Mouse (Mus musculus) forebrain, embryonic 11.5 days (tissue): Measurements from ENCODE around the gene Psmd8. TPM values are rescaled to one million over a fixed set of nuclear protein-coding genes. Genes with fewer than 3 reads are reported as not detected.

Experiments
- ATAC-seq: fragments of 200-750 bp; cut with Nextera tagmentation; replicated peaks from 2 replicates; pipeline ENCODE4 v1.8.0; 2017; ENCODE audit warnings: moderate TSS enrichment; ENCODE audit not compliant: low FRiP score
- DNase-seq: peaks from one replicate; pipeline ENCODE4 v3.0.0-alpha.2; 2017; ENCODE audit warnings: low spot score
- H3K27ac ChIP-seq: fragments of 300-500 bp; sonication (generic); 2 replicates; pipeline ENCODE4 v1.5.1; 2014; ENCODE audit warnings: low read depth, low read length
- H3K27me3 ChIP-seq: fragments of 300-500 bp; sonication (generic); 2 replicates; pipeline ENCODE4 v1.6.1; 2014; ENCODE audit warnings: mild to moderate bottlenecking, low read length, mixed read lengths; ENCODE audit not compliant: control insufficient read depth, insufficient read depth
- H3K36me3 ChIP-seq: fragments of 300-500 bp; sonication (generic); 2 replicates; pipeline ENCODE4 v1.6.1; 2014; ENCODE audit warnings: mild to moderate bottlenecking, low read length, moderate library complexity, mixed read lengths; ENCODE audit not compliant: control insufficient read depth, insufficient read depth
- H3K4me1 ChIP-seq: fragments of 300-500 bp; sonication (generic); replicated peaks from 2 replicates; pipeline ENCODE4 v1.6.1; 2014; ENCODE audit warnings: low read length, mixed read lengths; ENCODE audit not compliant: control insufficient read depth, insufficient read depth
- H3K4me2 ChIP-seq: fragments of 300-500 bp; sonication (generic); 2 replicates; pipeline ENCODE4 v1.6.1; 2014; ENCODE audit warnings: low read depth, mild to moderate bottlenecking, low read length, moderate library complexity, mixed read lengths; ENCODE audit not compliant: severe bottlenecking
- H3K4me3 ChIP-seq: fragments of 300-500 bp; sonication (generic); 2 replicates; pipeline ENCODE4 v1.5.1; 2014; ENCODE audit warnings: low read depth, low read length
- H3K9ac ChIP-seq: fragments of 300-500 bp; sonication (generic); 2 replicates; pipeline ENCODE4 v1.6.1; 2014; ENCODE audit warnings: low read length
- H3K9me3 ChIP-seq: fragments of 300-500 bp; sonication (generic); 2 replicates; pipeline ENCODE4 v1.6.1; 2016; ENCODE audit warnings: low read length, mixed read lengths; ENCODE audit not compliant: control insufficient read depth
- WGBS: fragments of 180-500 bp; shearing (Covaris S2); extraction: QIAGEN DNeasy Blood & Tissue Kit; methylation state at CpG from one replicate; pipeline ENCODE4 v1.1.7; 2014; 5-methylcytosine and 5-hydroxymethylcytosine counted together
- polyA plus RNA-seq: library from polyadenylated mRNA; unstranded; fragments of >200 nt; fragmentation: Nextera tagmentation; extraction: Ambion mirVana; gene quantifications from 2 replicates; pipeline ENCODE4 v1.2.1, GENCODE M21; 2014

Gene Psmd8
- polyA plus RNA-seq, 1 experiment from 2014 or later, result 291 TPM

DNA sequence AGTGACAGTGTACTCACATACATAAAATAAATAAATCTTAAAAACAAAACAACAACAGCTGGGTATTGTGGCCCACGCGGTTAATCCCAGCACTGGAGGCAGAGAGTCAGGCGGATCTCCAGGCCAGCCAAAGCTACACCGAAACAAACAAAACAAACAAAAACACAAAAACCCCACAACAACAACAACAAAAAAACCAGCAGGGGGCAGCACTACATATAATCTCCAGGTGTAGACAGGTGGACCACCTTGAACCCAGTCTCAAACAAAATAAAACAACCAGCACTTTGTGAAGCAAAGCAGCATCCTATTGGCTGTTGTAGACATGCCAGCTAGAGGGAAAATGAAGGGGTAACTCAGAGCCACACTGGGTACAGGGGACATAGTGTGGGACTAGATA is 2.4 kb downstream of the Psmd8 start:
- DNase-seq (no peak), ATAC-seq (no peak)
- Histone ChIP-seq H3K4me1 (peaks cover 8% of the 10 kb centered on the region), H3K27ac (no peak overlapping the region), H3K9ac (no peak overlapping the region), H3K4me2 (no peak overlapping the region), H3K36me3 (no peaks in the 10 kb centered on the region; the same call in 1 of the 2 replicates), H3K27me3 (peaks cover 5% of the 10 kb centered on the region), H3K4me3 (no peak overlapping the region), H3K9me3 (no peaks in the 10 kb centered on the region)
- WGBS, result 91% methylated on average over 4 of the region's 4 CpGs

- no peak overlapping the region for H3K4me2 ChIP-seq
These were observed 8.0 kb downstream of the Psmd8 start for GRCm38 (mm10) chr7:29172390-29173016.

DNA sequence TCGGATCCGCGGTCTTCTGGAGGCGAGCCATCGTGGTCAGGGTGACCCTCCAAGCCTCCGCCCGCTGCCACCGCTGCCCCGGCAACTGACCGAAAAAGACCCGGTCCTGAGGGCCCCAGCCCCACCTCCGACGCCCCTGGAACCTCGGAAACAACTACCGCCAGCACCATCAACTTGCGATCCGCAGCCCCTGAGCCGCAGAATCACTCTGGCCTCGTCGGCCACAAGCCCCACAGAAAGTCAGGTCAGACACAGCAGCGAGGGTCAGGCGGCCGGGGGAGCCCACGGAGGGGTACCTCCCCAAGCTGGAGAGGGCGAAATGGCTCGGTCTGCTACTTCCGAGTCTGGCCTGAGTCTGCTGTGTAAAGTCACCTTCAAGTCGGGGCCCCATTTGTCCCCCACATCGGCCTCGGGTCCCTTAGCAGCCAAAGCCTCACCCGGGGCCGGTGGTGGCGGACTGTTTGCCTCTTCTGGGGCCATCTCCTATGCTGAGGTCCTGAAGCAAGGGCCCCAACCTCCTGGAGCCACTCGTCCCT is 8.9 kb downstream of the Psmd8 start:
- Histone ChIP-seq H3K4me2 (peak overlapping the region; percentile 79), H3K4me3 (peak overlapping the region; percentile 70), H3K27ac (no peak overlapping the region), H3K9me3 (no peaks in the 10 kb centered on the region), H3K4me1 (peaks cover 29% of the 10 kb centered on the region), H3K36me3 (no peaks in the 10 kb centered on the region; the same call in 1 of the 2 replicates), H3K27me3 (peaks cover 31% of the 10 kb centered on the region), H3K9ac (peak overlapping the region; percentile 41)
- no peak for ATAC-seq
- 5% methylated on average over 34 of the region's 34 CpGs for WGBS
- DNase-seq, result no peak

More at GRCm38 (mm10) chr7:29172390-29173016, 8.0 kb downstream of the Psmd8 start:
- no peak for DNase-seq
- H3K36me3 ChIP-seq, result no peaks in the 10 kb centered on the region; the same call in 1 of the 2 replicates
- H3K9ac ChIP-seq, result no peak overlapping the region
- H3K4me3 ChIP-seq, result no peak overlapping the region
- peaks cover 29% of the 10 kb centered on the region for H3K4me1 ChIP-seq
- no peak overlapping the region for H3K27ac ChIP-seq
- H3K27me3 ChIP-seq, result peaks cover 31% of the 10 kb centered on the region
- WGBS, result 31% methylated on average over 31 of the region's 32 CpGs
- no peaks in the 10 kb centered on the region for H3K9me3 ChIP-seq
- ATAC-seq, result no peak

DNA sequence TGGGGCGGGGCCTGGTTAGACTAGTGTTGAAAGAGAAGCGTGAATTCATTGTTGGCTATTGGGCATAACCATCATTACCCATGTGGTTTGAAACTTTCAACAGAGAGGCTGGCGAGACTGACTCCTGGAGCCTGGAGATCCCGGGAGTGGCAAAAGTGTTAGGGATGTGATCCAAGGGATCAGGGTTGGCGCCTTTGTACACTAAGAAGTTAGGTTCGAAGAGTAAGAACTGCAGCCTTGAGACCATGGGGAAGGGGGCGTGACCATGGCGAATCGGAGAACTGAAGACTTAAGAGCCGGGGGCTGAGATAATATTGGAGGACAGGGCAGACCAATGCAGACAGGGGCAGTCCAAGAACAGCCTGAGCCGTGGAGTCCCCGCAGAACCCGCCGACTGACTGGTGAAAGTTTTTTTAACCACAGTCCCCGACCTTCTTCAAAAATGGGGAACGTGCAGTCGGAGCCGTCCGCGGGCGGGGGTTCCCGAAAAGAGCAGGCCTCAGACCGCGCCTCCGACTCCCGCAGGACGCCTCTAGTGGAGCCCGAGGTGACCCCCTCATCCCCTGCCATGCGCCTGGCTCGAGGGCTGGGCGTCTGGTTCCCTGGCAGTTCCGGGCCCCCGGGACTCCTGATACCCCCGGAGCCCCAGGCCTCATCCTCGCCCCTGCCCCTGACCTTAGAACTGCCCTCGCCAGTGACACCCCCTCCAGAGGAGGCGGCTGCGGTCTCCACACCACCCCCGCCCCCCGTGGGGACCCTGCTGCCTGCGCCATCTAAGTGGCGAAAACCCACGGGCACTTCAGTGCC is 9.5 kb downstream of the Psmd8 start:
- 2% methylated on average over 43 of the region's 43 CpGs for WGBS
- peak overlapping the region; percentile 65 for H3K9ac ChIP-seq
- peak overlapping the region; percentile 70 for H3K4me3 ChIP-seq
- H3K27me3 ChIP-seq, result peaks cover 31% of the 10 kb centered on the region
- H3K4me2 ChIP-seq, result peak overlapping the region; percentile 79
- DNase-seq (peak; percentile 63), ATAC-seq (no peak)
- no peaks in the 10 kb centered on the region for H3K9me3 ChIP-seq
- H3K4me1 ChIP-seq, result peaks cover 29% of the 10 kb centered on the region
- no peak overlapping the region for H3K27ac ChIP-seq
- no peaks in the 10 kb centered on the region; the same call in 1 of the 2 replicates for H3K36me3 ChIP-seq

GRCm38 (mm10) chr7:29170066-29170754 is 10.3 kb downstream of the Psmd8 start, which contains the start of the genes Ggn and Spred3:
TSS of gene Ggn (plus strand) at chr7:29170210.
TSS of gene Spred3 (minus strand) at chr7:29170411.
- peak within 1 kb of the TSS; percentile 77; the same call in 1 of the 2 replicates for H3K27ac ChIP-seq
- H3K4me1 ChIP-seq, result peaks cover 29% of the 10 kb centered on the region
- H3K4me2 ChIP-seq, result peak within 1 kb of the TSS; percentile 79
- H3K36me3 ChIP-seq, result no peaks in the 10 kb centered on the region; the same call in 1 of the 2 replicates
- peak within 1 kb of the TSS; percentile 70 for H3K4me3 ChIP-seq
- DNase-seq (no peak), ATAC-seq (peak; percentile 48)
- WGBS, result under 1% methylated on average over 30 of the region's 30 CpGs
- no peaks in the 10 kb centered on the region for H3K9me3 ChIP-seq
- peak within 1 kb of the TSS; percentile 65 for H3K9ac ChIP-seq
- H3K27me3 ChIP-seq, result peaks cover 31% of the 10 kb centered on the region

DNA sequence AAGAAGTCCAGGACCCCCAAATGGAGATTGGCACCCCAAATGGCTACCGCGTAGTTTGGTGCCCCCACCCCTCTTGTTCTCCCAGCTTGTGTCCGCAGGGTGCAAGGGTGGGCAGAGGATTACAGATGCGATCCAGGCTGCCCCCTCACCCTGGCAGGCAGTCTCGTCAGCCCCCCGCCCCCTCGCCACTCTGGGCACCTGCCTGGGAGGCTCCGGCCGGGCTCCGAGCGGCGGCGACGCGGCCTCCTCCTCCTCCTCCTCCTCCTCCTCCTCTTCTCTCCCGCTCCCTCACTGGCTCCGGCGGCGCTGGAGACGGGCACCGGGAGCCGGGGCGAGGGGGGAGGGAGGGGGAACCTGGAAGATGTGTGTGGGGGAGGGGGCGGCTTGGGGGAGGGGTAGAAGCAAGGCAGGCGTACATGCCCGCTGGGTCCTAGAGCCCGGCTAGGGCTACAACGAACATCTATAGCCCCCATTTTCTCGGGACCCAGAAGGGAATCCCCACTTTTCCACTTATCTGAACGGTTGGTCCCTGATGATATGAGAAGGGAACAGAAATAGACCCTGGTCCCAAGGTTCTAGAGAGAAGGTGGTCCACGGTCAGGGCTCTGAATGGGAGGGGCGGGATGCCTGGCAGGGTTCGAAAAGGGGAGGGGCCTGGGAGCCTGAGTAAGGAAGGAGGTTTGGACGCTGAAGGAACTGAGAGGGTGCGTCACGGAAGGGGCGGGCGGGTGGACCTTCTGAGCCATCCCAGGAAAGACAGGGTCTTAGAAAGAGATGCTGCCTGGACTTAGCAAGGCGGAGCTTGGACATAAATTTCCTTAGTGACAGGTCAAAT is 11.1 kb downstream of the Psmd8 start:
- Histone ChIP-seq H3K27me3 (peaks cover 31% of the 10 kb centered on the region), H3K36me3 (no peaks in the 10 kb centered on the region; the same call in 1 of the 2 replicates), H3K4me2 (peak overlapping the region; percentile 79), H3K4me1 (peaks cover 29% of the 10 kb centered on the region), H3K9me3 (no peaks in the 10 kb centered on the region), H3K27ac (peak overlapping the region; percentile 77; the same call in 1 of the 2 replicates), H3K9ac (peak overlapping the region; percentile 65), H3K4me3 (peak overlapping the region; percentile 70)
- ATAC-seq (peak; percentile 84), DNase-seq (peak; percentile 93)
- WGBS, result 1% methylated on average over 32 of the region's 39 CpGs

- Histone ChIP-seq H3K27ac (peak overlapping the region; percentile 77; the same call in 1 of the 2 replicates), H3K4me2 (peak overlapping the region; percentile 79), H3K4me3 (peak overlapping the region; percentile 70), H3K27me3 (peaks cover 31% of the 10 kb centered on the region), H3K4me1 (peaks cover 29% of the 10 kb centered on the region), H3K36me3 (no peaks in the 10 kb centered on the region; the same call in 1 of the 2 replicates), H3K9ac (peak overlapping the region; percentile 65), H3K9me3 (no peaks in the 10 kb centered on the region)
- ATAC-seq (peak; percentile 31; the same call in 1 of the 2 replicates), DNase-seq (peak; percentile 86)
- 0% methylated on average over 14 of the region's 14 CpGs for WGBS
These were observed 11.7 kb downstream of the Psmd8 start for GRCm38 (mm10) chr7:29168791-29169230.
